Mouse (Mus musculus): ENCODE measurements around the gene Tspan32. TPM values are rescaled to one million over a fixed set of nuclear protein-coding genes. Genes with fewer than 3 reads are reported as not detected.

Gene Tspan32
- polyA plus RNA-seq, 1 experiment from 2014 or later, result 115 TPM

DNA sequence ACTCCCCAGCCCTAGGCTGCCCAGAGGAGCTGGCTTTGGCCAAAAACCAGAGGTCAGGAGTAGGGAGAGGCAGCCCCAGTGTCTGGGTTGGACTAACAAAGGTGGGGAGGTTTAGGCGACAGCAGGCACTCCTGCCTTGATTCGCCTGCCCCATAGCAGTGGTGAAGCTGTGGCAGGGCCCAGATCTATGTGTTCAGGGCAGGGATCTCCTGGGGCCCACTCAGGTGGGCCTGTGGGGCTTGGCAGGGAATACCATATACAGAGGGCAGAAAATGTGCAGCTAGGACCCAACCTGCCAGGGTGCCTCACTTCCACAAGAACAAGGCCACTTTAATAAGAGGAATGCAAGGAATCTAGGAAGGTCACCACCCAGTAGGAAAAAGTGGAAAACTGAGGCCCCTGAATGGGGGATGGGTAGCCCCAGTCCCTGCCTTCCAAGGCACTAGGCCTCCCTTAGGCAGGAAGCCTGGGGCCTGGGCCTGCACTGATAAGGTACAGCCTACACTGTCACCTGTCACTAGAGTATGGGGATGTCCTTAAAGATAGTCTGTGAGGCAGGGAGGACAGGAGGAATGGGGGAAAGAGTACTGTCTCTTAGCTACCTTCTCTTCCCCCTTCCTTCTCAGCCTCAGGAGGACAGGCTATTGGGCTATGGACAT lies 1.4 kb downstream of the Tspan32 start:
- 44% methylated on average over 2 of the region's 2 CpGs for WGBS
- ATAC-seq (replicated peaks; ENCODE audit: low FRiP score) (peak; percentile 78), DNase-seq (ENCODE audit: low spot score) (peak; percentile 68)
- H3K9me3 ChIP-seq (ENCODE audit: control insufficient read depth, low read length), result no peaks in the 10 kb centered on the region
- H3K27me3 ChIP-seq (replicated peaks; ENCODE audit: control insufficient read depth, insufficient read depth, low read length), result no peaks in the 10 kb centered on the region
- H3K4me1 ChIP-seq (replicated peaks; ENCODE audit: control insufficient read depth, insufficient read depth, low read length), result peaks cover 48% of the 10 kb centered on the region
- peak overlapping the region; percentile 100 for H3K27ac ChIP-seq (ENCODE audit: low read depth, low read length)
- H3K4me3 ChIP-seq (ENCODE audit: low read depth, low read length), result peak overlapping the region; percentile 60
- no peaks in the 10 kb centered on the region for H3K36me3 ChIP-seq (ENCODE audit: control insufficient read depth, insufficient read depth, low read length)
- H3K4me2 ChIP-seq, result peak overlapping the region; percentile 90
- peak overlapping the region; percentile 87 for H3K9ac ChIP-seq (ENCODE audit: low read depth, low read length)

DNA sequence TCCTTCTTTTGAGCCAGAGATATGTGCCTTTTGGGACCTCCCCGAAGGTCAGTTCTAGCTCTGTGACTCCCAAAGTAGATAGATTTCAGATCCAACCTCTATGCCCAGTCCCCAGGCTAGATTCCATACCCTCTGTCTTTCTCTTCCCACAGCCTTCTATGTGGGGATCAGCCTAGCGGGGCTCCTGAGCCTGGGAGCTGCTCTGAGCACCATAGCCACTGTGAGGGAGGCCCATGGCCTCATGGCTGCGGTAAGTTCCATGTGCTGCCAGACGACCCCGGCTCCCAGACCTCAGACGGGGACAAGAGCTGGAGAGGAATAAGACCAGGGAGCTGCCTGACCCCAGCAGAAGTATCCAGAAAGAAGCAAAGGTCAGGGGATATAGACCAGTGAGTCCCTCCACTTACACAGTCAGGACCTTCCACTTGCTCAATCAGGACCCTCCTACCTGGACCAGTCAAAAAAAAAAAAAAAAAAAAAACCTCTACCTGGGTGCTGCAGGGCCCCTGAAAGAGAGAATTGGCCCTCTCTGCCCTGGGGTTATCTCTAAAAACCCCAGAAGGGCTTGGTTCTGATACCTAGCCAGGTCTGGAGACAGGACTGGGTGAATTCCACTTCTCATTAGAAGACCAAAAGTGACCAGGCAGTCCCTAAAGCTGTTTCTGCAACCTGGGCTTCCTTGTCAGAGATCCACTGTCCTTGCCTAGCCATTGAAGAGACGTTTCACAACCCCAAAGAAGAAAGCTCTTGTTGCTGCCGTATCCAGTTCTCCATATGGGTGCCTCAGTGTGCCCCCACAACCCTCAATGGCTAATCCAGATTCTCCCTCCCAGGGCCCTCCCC lies 2.1 kb downstream of the Tspan32 start:
- WGBS, result 42% methylated on average over 8 of the region's 8 CpGs
- Histone ChIP-seq H3K4me3 (ENCODE audit: low read depth, low read length) (peak overlapping the region; percentile 60), H3K4me1 (replicated peaks; ENCODE audit: control insufficient read depth, insufficient read depth, low read length) (peaks cover 50% of the 10 kb centered on the region), H3K9me3 (ENCODE audit: control insufficient read depth, low read length) (no peaks in the 10 kb centered on the region), H3K36me3 (ENCODE audit: control insufficient read depth, insufficient read depth, low read length) (no peaks in the 10 kb centered on the region), H3K9ac (ENCODE audit: low read depth, low read length) (peak overlapping the region; percentile 87), H3K4me2 (peak overlapping the region; percentile 90), H3K27me3 (replicated peaks; ENCODE audit: control insufficient read depth, insufficient read depth, low read length) (no peaks in the 10 kb centered on the region), H3K27ac (ENCODE audit: low read depth, low read length) (peak overlapping the region; percentile 100)
- no peak for DNase-seq (ENCODE audit: low spot score)
- ATAC-seq (replicated peaks; ENCODE audit: low FRiP score), result no peak

- peak overlapping the region; percentile 60 for H3K4me3 ChIP-seq (ENCODE audit: low read depth, low read length)
- WGBS, result 23% methylated on average over 17 of the region's 17 CpGs
Observed at GRCm38 (mm10) chr7:143007599-143008369, 2.9 kb downstream of the Tspan32 start.

DNA sequence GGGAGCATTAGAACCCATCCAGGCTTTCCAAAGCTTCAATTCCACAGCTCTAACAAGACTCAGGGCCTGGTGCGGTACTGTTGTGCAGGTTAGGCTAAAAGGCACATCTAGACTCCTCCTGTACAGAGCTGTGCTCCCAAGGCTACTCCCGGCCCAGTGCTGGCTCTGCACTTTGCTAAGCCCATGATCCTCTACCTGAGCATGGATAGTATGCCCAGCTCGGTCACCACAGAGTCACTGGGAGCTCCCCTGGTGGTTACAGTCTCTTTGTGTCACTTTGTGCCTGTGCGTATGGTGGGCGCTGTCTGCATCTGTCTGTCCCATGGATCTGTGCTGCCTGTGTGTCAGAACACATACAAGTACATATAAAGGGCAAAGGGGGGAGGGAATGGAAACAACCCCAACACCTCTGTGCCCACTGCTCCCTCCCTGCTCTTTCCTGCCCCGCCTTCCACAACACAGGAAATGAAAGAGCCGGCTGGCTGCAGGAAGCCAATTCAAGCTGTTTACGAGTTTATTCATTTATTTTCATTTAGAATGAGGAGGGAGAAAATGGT lies 3.6 kb downstream of the Tspan32 start:
- ATAC-seq (replicated peaks; ENCODE audit: low FRiP score), result no peak

More at GRCm38 (mm10) chr7:143007599-143008369, 2.9 kb downstream of the Tspan32 start:
- ATAC-seq (replicated peaks; ENCODE audit: low FRiP score) (peak; percentile 29; the same call in 1 of the 2 replicates), DNase-seq (ENCODE audit: low spot score) (peak; percentile 93)
- no peaks in the 10 kb centered on the region for H3K9me3 ChIP-seq (ENCODE audit: control insufficient read depth, low read length)
- no peaks in the 10 kb centered on the region for H3K27me3 ChIP-seq (replicated peaks; ENCODE audit: control insufficient read depth, insufficient read depth, low read length)
- H3K27ac ChIP-seq (ENCODE audit: low read depth, low read length), result peak overlapping the region; percentile 100
- no peaks in the 10 kb centered on the region for H3K36me3 ChIP-seq (ENCODE audit: control insufficient read depth, insufficient read depth, low read length)
- H3K4me1 ChIP-seq (replicated peaks; ENCODE audit: control insufficient read depth, insufficient read depth, low read length), result peaks cover 52% of the 10 kb centered on the region
- H3K4me2 ChIP-seq, result peak overlapping the region; percentile 90
- peak overlapping the region; percentile 87 for H3K9ac ChIP-seq (ENCODE audit: low read depth, low read length)

GRCm38 (mm10) chr7:143008996-143009665 lies 4.3 kb downstream of the Tspan32 start:
- 61% methylated on average over 3 of the region's 4 CpGs for WGBS
- H3K4me3 ChIP-seq (ENCODE audit: low read depth, low read length), result peak overlapping the region; percentile 60
- DNase-seq (ENCODE audit: low spot score) (no peak), ATAC-seq (replicated peaks; ENCODE audit: low FRiP score) (no peak)
- peak overlapping the region; percentile 87 for H3K9ac ChIP-seq (ENCODE audit: low read depth, low read length)
- H3K4me2 ChIP-seq, result peak overlapping the region; percentile 90
- H3K36me3 ChIP-seq (ENCODE audit: control insufficient read depth, insufficient read depth, low read length), result no peaks in the 10 kb centered on the region
- peak overlapping the region; percentile 100 for H3K27ac ChIP-seq (ENCODE audit: low read depth, low read length)
- peaks cover 39% of the 10 kb centered on the region for H3K4me1 ChIP-seq (replicated peaks; ENCODE audit: control insufficient read depth, insufficient read depth, low read length)
- no peaks in the 10 kb centered on the region for H3K9me3 ChIP-seq (ENCODE audit: control insufficient read depth, low read length)
- H3K27me3 ChIP-seq (replicated peaks; ENCODE audit: control insufficient read depth, insufficient read depth, low read length), result no peaks in the 10 kb centered on the region

More for the DNA sequence above, 3.6 kb downstream of the Tspan32 start:
- H3K36me3 ChIP-seq (ENCODE audit: control insufficient read depth, insufficient read depth, low read length), result no peaks in the 10 kb centered on the region
- peak overlapping the region; percentile 90 for H3K4me2 ChIP-seq
- peak overlapping the region; percentile 87 for H3K9ac ChIP-seq (ENCODE audit: low read depth, low read length)
- DNase-seq (ENCODE audit: low spot score), result no peak
- no peaks in the 10 kb centered on the region for H3K9me3 ChIP-seq (ENCODE audit: control insufficient read depth, low read length)
- peaks cover 46% of the 10 kb centered on the region for H3K4me1 ChIP-seq (replicated peaks; ENCODE audit: control insufficient read depth, insufficient read depth, low read length)
- H3K27ac ChIP-seq (ENCODE audit: low read depth, low read length), result peak overlapping the region; percentile 100
- H3K4me3 ChIP-seq (ENCODE audit: low read depth, low read length), result peak overlapping the region; percentile 60
- H3K27me3 ChIP-seq (replicated peaks; ENCODE audit: control insufficient read depth, insufficient read depth, low read length), result no peaks in the 10 kb centered on the region
- WGBS, result 37% methylated on average over 8 of the region's 8 CpGs

- ATAC-seq (replicated peaks; ENCODE audit: low FRiP score) (no peak), DNase-seq (ENCODE audit: low spot score) (no peak)
- Histone ChIP-seq H3K9me3 (ENCODE audit: control insufficient read depth, low read length) (no peaks in the 10 kb centered on the region), H3K27me3 (replicated peaks; ENCODE audit: control insufficient read depth, insufficient read depth, low read length) (no peaks in the 10 kb centered on the region), H3K4me2 (no peak overlapping the region), H3K4me1 (replicated peaks; ENCODE audit: control insufficient read depth, insufficient read depth, low read length) (peaks cover 35% of the 10 kb centered on the region), H3K36me3 (ENCODE audit: control insufficient read depth, insufficient read depth, low read length) (no peaks in the 10 kb centered on the region), H3K9ac (ENCODE audit: low read depth, low read length) (no peak overlapping the region), H3K27ac (ENCODE audit: low read depth, low read length) (peak overlapping the region; percentile 100), H3K4me3 (ENCODE audit: low read depth, low read length) (no peak overlapping the region)
- WGBS, result 74% methylated on average over 4 of the region's 4 CpGs
Observed at GRCm38 (mm10) chr7:143009996-143010395, 5.2 kb downstream of the Tspan32 start.

- DNase-seq (ENCODE audit: low spot score) (no peak), ATAC-seq (replicated peaks; ENCODE audit: low FRiP score) (no peak)
- Histone ChIP-seq H3K4me1 (replicated peaks; ENCODE audit: control insufficient read depth, insufficient read depth, low read length) (peaks cover 41% of the 10 kb centered on the region), H3K4me2 (no peak overlapping the region), H3K36me3 (ENCODE audit: control insufficient read depth, insufficient read depth, low read length) (no peaks in the 10 kb centered on the region), H3K27me3 (replicated peaks; ENCODE audit: control insufficient read depth, insufficient read depth, low read length) (no peaks in the 10 kb centered on the region), H3K9ac (ENCODE audit: low read depth, low read length) (no peak overlapping the region), H3K4me3 (ENCODE audit: low read depth, low read length) (no peak overlapping the region), H3K27ac (ENCODE audit: low read depth, low read length) (no peak overlapping the region), H3K9me3 (ENCODE audit: control insufficient read depth, low read length) (no peaks in the 10 kb centered on the region)
- WGBS, result 83% methylated on average over 1 of the region's 1 CpGs
Observed at GRCm38 (mm10) chr7:143011226-143011625, 6.4 kb downstream of the Tspan32 start.
